Mouse (Mus musculus): ENCODE results near the gene Chp1. TPM values are rescaled to one million over a fixed set of nuclear protein-coding genes. Genes with fewer than 3 reads are reported as not detected.
"Not testable (repeated sequence)": the region's sequence is repeated elsewhere in the genome, so short reads cannot be mapped to it uniquely, and the experiment has no call there.

Gene Chp1
- polyA plus RNA-seq, 1 experiment, result 2.3 TPM

DNA sequence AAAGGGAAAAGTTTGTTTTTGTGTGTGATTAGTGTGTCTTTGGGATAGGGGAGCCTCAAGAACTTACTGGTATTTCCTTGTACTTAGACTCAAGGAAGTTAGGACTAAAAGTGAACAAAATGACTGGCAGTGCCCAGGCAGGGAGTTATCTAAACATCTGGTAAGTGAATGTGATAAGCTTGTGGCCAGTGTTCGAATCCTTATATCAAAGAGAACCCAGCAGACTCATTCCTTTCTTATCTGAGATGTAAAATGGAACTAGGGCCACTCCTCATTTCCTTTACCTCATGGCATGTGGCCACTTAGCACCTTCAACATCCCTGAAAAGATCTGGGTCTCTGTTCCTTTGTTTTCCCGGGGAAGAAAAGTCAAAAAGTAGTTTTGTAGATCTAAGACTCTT lies 56.4 kb downstream of the Chp1 start:
- peak; percentile 42; the same call in 1 of the 2 replicates for TF ChIP-seq GATA1 (IDR thresholded peaks at IDR 0.05; ENCODE audit: low read length)
- no peak for TF ChIP-seq TAL1 (IDR thresholded peaks at IDR 0.05; ENCODE audit: low read length)
- H3K4me1 ChIP-seq (ENCODE audit: control insufficient read depth), result peaks cover 82% of the 10 kb centered on the region
- peak overlapping the region; percentile 26 for H3K4me3 ChIP-seq (replicated peaks)
- H3K27me3 ChIP-seq (ENCODE audit: control insufficient read depth), result no peaks in the 10 kb centered on the region
- peaks cover 96% of the 10 kb centered on the region for H3K36me3 ChIP-seq (ENCODE audit: control insufficient read depth)
- peaks cover under 1% of the 10 kb centered on the region; the same call in 1 of the 2 replicates for H3K9me3 ChIP-seq (ENCODE audit: control insufficient read depth, low read length)

DNA sequence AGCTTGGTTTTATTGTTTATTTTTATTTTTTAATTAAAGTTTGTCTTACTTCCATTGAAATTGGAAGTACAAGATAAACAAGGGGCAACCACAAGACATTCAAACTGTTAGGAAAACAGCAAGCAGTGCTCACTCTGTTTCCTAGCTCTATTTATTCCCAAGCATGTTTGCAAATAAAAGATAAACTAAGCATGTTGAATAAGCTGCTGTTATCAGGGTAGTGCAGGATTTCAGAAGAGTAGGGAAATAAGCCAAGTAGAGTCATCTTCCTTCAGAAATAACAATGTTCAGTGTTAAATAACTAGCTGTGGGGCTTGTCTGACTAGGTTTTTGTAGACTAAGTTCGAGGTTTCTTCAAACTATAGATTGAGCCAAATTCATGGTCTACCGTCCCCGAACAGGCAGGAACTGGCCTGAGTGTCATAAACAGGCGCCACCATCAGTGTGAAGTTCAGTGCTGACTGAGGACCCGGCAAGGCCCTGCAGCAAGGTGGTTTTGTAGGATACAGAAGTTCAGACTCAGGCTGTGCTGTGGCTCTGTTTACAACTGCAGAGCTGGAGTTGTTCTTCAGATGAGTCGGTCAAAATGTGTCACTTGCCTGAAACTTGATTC lies 58.0 kb downstream of the Chp1 start:
- peaks cover 96% of the 10 kb centered on the region for H3K36me3 ChIP-seq (ENCODE audit: control insufficient read depth)
- peaks cover 72% of the 10 kb centered on the region for H3K4me1 ChIP-seq (ENCODE audit: control insufficient read depth)
- peak overlapping the region; percentile 52 for H3K4me3 ChIP-seq (replicated peaks)
- TF ChIP-seq TAL1 (IDR thresholded peaks at IDR 0.05; ENCODE audit: low read length) (peak; percentile 77), GATA1 (IDR thresholded peaks at IDR 0.05; ENCODE audit: low read length) (0 out of 2 replicates have a peak, but pooled peaks have one; percentile 51)
- H3K27me3 ChIP-seq (ENCODE audit: control insufficient read depth), result no peaks in the 10 kb centered on the region
- peaks cover 3% of the 10 kb centered on the region; the same call in 1 of the 2 replicates for H3K9me3 ChIP-seq (ENCODE audit: control insufficient read depth, low read length)

GRCm38 (mm10) chr2:119607023-119607422 lies 59.5 kb downstream of the Chp1 start:
- TF ChIP-seq TAL1 (IDR thresholded peaks at IDR 0.05; ENCODE audit: low read length) (peak; percentile 20; the same call in 1 of the 3 replicates), GATA1 (IDR thresholded peaks at IDR 0.05; ENCODE audit: low read length) (no peak)
- peaks cover 97% of the 10 kb centered on the region for H3K36me3 ChIP-seq (ENCODE audit: control insufficient read depth)
- H3K4me3 ChIP-seq (replicated peaks), result no peak overlapping the region
- peaks cover 61% of the 10 kb centered on the region for H3K4me1 ChIP-seq (ENCODE audit: control insufficient read depth)
- peaks cover 3% of the 10 kb centered on the region; the same call in 1 of the 2 replicates for H3K9me3 ChIP-seq (ENCODE audit: control insufficient read depth, low read length)
- no peaks in the 10 kb centered on the region for H3K27me3 ChIP-seq (ENCODE audit: control insufficient read depth)

GRCm38 (mm10) chr2:119617841-119618198 lies 70.3 kb downstream of the Chp1 start:
- TF ChIP-seq TAL1 (IDR thresholded peaks at IDR 0.05; ENCODE audit: low read length) (no peak), GATA1 (IDR thresholded peaks at IDR 0.05; ENCODE audit: low read length) (no peak)
- Histone ChIP-seq H3K36me3 (ENCODE audit: control insufficient read depth) (peaks cover 67% of the 10 kb centered on the region), H3K9me3 (ENCODE audit: control insufficient read depth, low read length) (no peaks in the 10 kb centered on the region), H3K4me3 (replicated peaks) (peak overlapping the region; percentile 90), H3K4me1 (ENCODE audit: control insufficient read depth) (peaks cover 36% of the 10 kb centered on the region), H3K27me3 (ENCODE audit: control insufficient read depth) (no peaks in the 10 kb centered on the region)

DNA sequence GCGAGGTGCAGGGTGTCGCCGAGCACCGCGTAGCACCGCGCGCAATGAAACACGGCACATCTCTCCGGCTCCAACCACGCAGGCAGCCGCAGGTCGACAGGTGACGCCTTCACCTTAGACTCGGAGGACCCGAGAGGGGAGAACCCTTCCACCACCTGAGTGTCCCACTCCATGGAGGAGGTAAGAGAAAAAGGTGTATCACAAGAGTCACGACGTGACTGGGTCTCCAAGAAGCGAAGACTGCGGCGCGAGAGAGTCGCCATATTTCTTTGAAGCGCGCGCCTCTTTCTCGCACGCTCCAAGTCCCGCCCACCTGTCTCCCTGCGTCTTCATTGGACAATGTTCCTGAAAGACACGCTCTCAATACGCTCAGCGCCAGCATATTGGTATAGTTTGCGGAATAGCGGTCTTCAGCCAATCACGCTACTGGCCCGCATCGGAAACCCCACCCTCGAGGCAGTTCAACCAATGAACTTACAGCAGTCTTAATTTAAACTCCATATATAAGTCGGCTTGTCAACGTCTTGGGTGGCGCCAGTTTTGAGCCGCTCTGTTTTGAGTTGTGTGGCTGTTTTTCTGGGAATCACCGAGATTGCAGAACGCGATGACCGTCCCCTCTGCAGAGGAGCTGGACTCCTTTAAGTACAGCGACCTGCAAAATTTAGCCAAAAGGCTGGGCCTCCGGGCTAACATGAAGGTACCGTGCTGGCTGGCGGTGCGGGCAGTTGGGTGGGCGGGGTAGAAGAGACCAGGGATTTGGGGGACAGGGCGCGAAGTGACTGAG lies 70.9 kb downstream of the Chp1 start, which contains the start of the genes Nusap1 and Oip5:
Gene Nusap1 (plus strand): TSS at position 100 of the 784 bp plus-strand sequence.
Gene Oip5 (minus strand): TSS at position 271 of the 784 bp plus-strand sequence.
- Histone ChIP-seq H3K4me3 (replicated peaks) (peak within 1 kb of the TSS; percentile 90), H3K36me3 (ENCODE audit: control insufficient read depth) (peaks cover 66% of the 10 kb centered on the region), H3K4me1 (ENCODE audit: control insufficient read depth) (peaks cover 40% of the 10 kb centered on the region), H3K9me3 (ENCODE audit: control insufficient read depth, low read length) (no peaks in the 10 kb centered on the region), H3K27me3 (ENCODE audit: control insufficient read depth) (no peaks in the 10 kb centered on the region)
- TF ChIP-seq GATA1 (IDR thresholded peaks at IDR 0.05; ENCODE audit: low read length), result no peak

DNA sequence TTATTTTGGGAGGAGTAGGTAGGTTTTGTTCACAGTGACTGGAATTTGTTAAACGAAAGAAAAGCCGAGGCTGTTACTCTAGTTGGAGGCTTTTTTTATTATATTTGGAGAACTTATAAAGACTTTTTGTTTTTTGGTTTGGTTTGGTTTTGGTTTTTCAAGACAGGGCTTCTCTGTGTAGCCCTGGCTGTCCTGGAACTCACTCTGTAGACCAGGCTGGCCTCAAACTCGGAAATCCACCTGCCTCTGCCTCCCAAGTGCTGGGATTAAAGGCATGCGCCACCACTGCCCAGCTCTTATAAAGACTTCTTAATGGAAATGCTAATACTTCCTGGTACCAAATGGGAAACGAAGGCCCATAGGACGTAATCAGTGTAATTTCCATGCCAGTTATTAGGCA lies 71.5 kb downstream of the Chp1 start:
- Histone ChIP-seq H3K4me3 (replicated peaks) (peak overlapping the region; percentile 90), H3K36me3 (ENCODE audit: control insufficient read depth) (peaks cover 66% of the 10 kb centered on the region), H3K4me1 (ENCODE audit: control insufficient read depth) (peaks cover 44% of the 10 kb centered on the region)
- not testable (repeated sequence) for H3K27me3 ChIP-seq (ENCODE audit: control insufficient read depth); H3K9me3 ChIP-seq (ENCODE audit: control insufficient read depth, low read length)

GRCm38 (mm10) chr2:119621302-119621701 lies 73.8 kb downstream of the Chp1 start:
- H3K9me3 ChIP-seq (ENCODE audit: control insufficient read depth, low read length), result no peaks in the 10 kb centered on the region
- peaks cover 71% of the 10 kb centered on the region for H3K36me3 ChIP-seq (ENCODE audit: control insufficient read depth)
- H3K27me3 ChIP-seq (ENCODE audit: control insufficient read depth), result no peaks in the 10 kb centered on the region
- peaks cover 44% of the 10 kb centered on the region for H3K4me1 ChIP-seq (ENCODE audit: control insufficient read depth)
- H3K4me3 ChIP-seq (replicated peaks), result peak overlapping the region; percentile 90
- TF ChIP-seq TAL1 (IDR thresholded peaks at IDR 0.05; ENCODE audit: low read length) (no peak), GATA1 (IDR thresholded peaks at IDR 0.05; ENCODE audit: low read length) (no peak)

Other genes starting within 250 kb of the Chp1 start
- gene Dll4, start 221.9 kb upstream of the Chp1 start, polyA plus RNA-seq (2012), result 0.04 and 0.05 TPM in 2 replicates
- 3.1 and 7.6 TPM in 2 replicates for gene Chac1, start 196.5 kb upstream of the Chp1 start, polyA plus RNA-seq (2012)
- 0.22 and 0.26 TPM in 2 replicates for gene Ino80, start 70.0 kb upstream of the Chp1 start, polyA plus RNA-seq (2012)
- not detected in 2 replicates for gene Exd1, start 70 bp upstream of the Chp1 start, polyA plus RNA-seq (2012)
- 1.8 and 1.9 TPM in 2 replicates for gene Nusap1, start 70.6 kb downstream of the Chp1 start, polyA plus RNA-seq (2012)
- gene Oip5, start 70.8 kb downstream of the Chp1 start, polyA plus RNA-seq (2012), result 3.6 and 6.2 TPM in 2 replicates
- gene Ndufaf1, start 115.1 kb downstream of the Chp1 start, polyA plus RNA-seq (2012), result 0.16 and 0.62 TPM in 2 replicates
- gene Rtf1, start 127.4 kb downstream of the Chp1 start, polyA plus RNA-seq (2012), result 5.3 and 5.8 TPM in 2 replicates
- gene Itpka, start 194.6 kb downstream of the Chp1 start, polyA plus RNA-seq (2012), result 0.05 and 0.06 TPM in 2 replicates
- gene Ltk, start 212.7 kb downstream of the Chp1 start, polyA plus RNA-seq (2012), result not detected in 2 replicates
- gene Rpap1, start 239.8 kb downstream of the Chp1 start, polyA plus RNA-seq (2012), result 0.74 and 0.80 TPM in 2 replicates